Mouse (Mus musculus): ENCODE measurements at regions not wholly inside any gene's neighbourhood (a gene's known extent, or its start where the extent isn't known, plus 50 kb on each side); places are given as distances from the start of the nearest gene placed in this dataset.

GRCm38 (mm10) chr4:154726636-154727045 lies 59.0 kb upstream of the Actrt2 start:
- DNase-seq = peak; percentile 7

GRCm38 (mm10) chr4:154727945-154728344 lies 60.3 kb upstream of the Actrt2 start:
- Histone ChIP-seq H3K4me3 (no peak overlapping the region), H3K27ac (no peak overlapping the region)
- no peak for TF ChIP-seq CTCF (IDR thresholded peaks at IDR 0.05)
- intact Hi-C loops (cut with DNase I) = no loop called here
- DNase-seq = no peak

More at GRCm38 (mm10) chr4:154726636-154727045, 59.0 kb upstream of the Actrt2 start:
- H3K4me3 ChIP-seq = no peak overlapping the region
- intact Hi-C loops (cut with DNase I) = no loop called here
- no peak overlapping the region for H3K27ac ChIP-seq
- TF ChIP-seq CTCF (IDR thresholded peaks at IDR 0.05) = no peak

- Histone ChIP-seq H3K4me3 (no peak overlapping the region), H3K27ac (no peak overlapping the region)
- intact Hi-C loops (cut with DNase I) = no loop called here
- no peak for DNase-seq
- TF ChIP-seq CTCF (IDR thresholded peaks at IDR 0.05) = no peak
Observed at GRCm38 (mm10) chr4:154730646-154731045, 63.0 kb upstream of the Actrt2 start.

- intact Hi-C loops (cut with DNase I) = no loop called here
- no peak overlapping the region for H3K27ac ChIP-seq
Observed at GRCm38 (mm10) chr4:154731345-154731744, 63.7 kb upstream of the Actrt2 start.

GRCm38 (mm10) chr4:154736071-154736470 lies 68.4 kb upstream of the Actrt2 start:
- H3K4me3 ChIP-seq = no peak overlapping the region
- DNase-seq = no peak
- no peak for TF ChIP-seq CTCF (IDR thresholded peaks at IDR 0.05)
- intact Hi-C loops (cut with DNase I) = no loop called here
- H3K27ac ChIP-seq = no peak overlapping the region

More at GRCm38 (mm10) chr4:154731345-154731744, 63.7 kb upstream of the Actrt2 start:
- DNase-seq = no peak
- no peak for TF ChIP-seq CTCF (IDR thresholded peaks at IDR 0.05)
- H3K4me3 ChIP-seq = no peak overlapping the region

GRCm38 (mm10) chr4:154741123-154741890 lies 73.6 kb upstream of the Actrt2 start:
- DNase-seq = no peak
- intact Hi-C loops (cut with DNase I) = no loop called here
- no peak for TF ChIP-seq CTCF (IDR thresholded peaks at IDR 0.05)

GRCm38 (mm10) chr4:154746323-154747005 lies 78.8 kb upstream of the Actrt2 start:
- no peak for TF ChIP-seq CTCF (IDR thresholded peaks at IDR 0.05)
- intact Hi-C loops (cut with DNase I) = loop anchor here (5.0 kb wide), 1 partner anchor 41 kb away; no protein-coding TSS in a partner anchor
- Histone ChIP-seq H3K27ac (no peak overlapping the region), H3K4me3 (0 out of 2 replicates have a peak overlapping the region, but pooled peaks have one; percentile 2)
- no peak for DNase-seq

More at GRCm38 (mm10) chr4:154741123-154741890, 73.6 kb upstream of the Actrt2 start:
- no peak overlapping the region for H3K4me3 ChIP-seq
- no peak overlapping the region for H3K27ac ChIP-seq

- no peak for TF ChIP-seq CTCF (IDR thresholded peaks at IDR 0.05)
- intact Hi-C loops (cut with DNase I) = loop anchor here (5.0 kb wide), 1 partner anchor 40 kb away; no protein-coding TSS in a partner anchor
- DNase-seq = no peak
- Histone ChIP-seq H3K4me3 (no peak overlapping the region), H3K27ac (no peak overlapping the region)
Observed at GRCm38 (mm10) chr4:154747006-154747343, 79.3 kb upstream of the Actrt2 start.

- peak; percentile 38 for DNase-seq
- H3K4me3 ChIP-seq = no peak overlapping the region
- H3K27ac ChIP-seq = no peak overlapping the region
- TF ChIP-seq CTCF (IDR thresholded peaks at IDR 0.05) = peak; percentile 67
- intact Hi-C loops (cut with DNase I) = loop anchor here (5.0 kb wide), 1 partner anchor 38 kb away; no protein-coding TSS in a partner anchor
Observed at GRCm38 (mm10) chr4:154749160-154749559, 81.5 kb upstream of the Actrt2 start.

- TF ChIP-seq CTCF (IDR thresholded peaks at IDR 0.05) = no peak
- Histone ChIP-seq H3K4me3 (no peak overlapping the region), H3K27ac (no peak overlapping the region)
- intact Hi-C loops (cut with DNase I) = loop anchor here (5.0 kb wide), 1 partner anchor 37 kb away; no protein-coding TSS in a partner anchor
- DNase-seq = no peak
Observed at GRCm38 (mm10) chr4:154749996-154750395, 82.3 kb upstream of the Actrt2 start.

GRCm38 (mm10) chr4:154750440-154751107 lies 82.9 kb upstream of the Actrt2 start:
- Histone ChIP-seq H3K4me3 (no peak overlapping the region), H3K27ac (no peak overlapping the region)
- DNase-seq = no peak
- TF ChIP-seq CTCF (IDR thresholded peaks at IDR 0.05) = no peak
- intact Hi-C loops (cut with DNase I) = no loop called here

- no peak for DNase-seq
- 0 out of 2 replicates have a peak, but pooled peaks have one; percentile 5 for TF ChIP-seq CTCF (IDR thresholded peaks at IDR 0.05)
- Histone ChIP-seq H3K27ac (no peak overlapping the region), H3K4me3 (no peak overlapping the region)
- intact Hi-C loops (cut with DNase I) = no loop called here
Observed at GRCm38 (mm10) chr4:154754445-154754844, 82.8 kb upstream of the Ttc34 start.

Data from gastrocnemius, adult 2 months (tissue).